Mouse (Mus musculus): ENCODE measurements around the gene Coro2b. TPM values are rescaled to one million over a fixed set of nuclear protein-coding genes. Genes with fewer than 3 reads are reported as not detected.
A peak's percentile ranks its signal among the peaks of the same experiment; 100 is the strongest.

Coro2b gene
- polyA plus RNA-seq, 1 experiment from 2014 or later: 24.6 TPM

- Histone ChIP-seq H3K27me3 (ENCODE audit: control insufficient read depth, insufficient read depth, low read depth, low read length) (no peaks in the 10 kb centered on the region), H3K4me3 (ENCODE audit: low read length) (no peak overlapping the region), H3K9me3 (ENCODE audit: control insufficient read depth, low read length) (no peaks in the 10 kb centered on the region), H3K4me1 (replicated peaks; ENCODE audit: control insufficient read depth, insufficient read depth, low read length) (no peaks in the 10 kb centered on the region), H3K9ac (ENCODE audit: low read length) (no peak overlapping the region), H3K27ac (ENCODE audit: low read length) (no peak overlapping the region), H3K36me3 (ENCODE audit: control insufficient read depth, insufficient read depth, low read length) (no peaks in the 10 kb centered on the region), H3K4me2 (ENCODE audit: low read depth, low read length) (no peak overlapping the region)
- ATAC-seq (ENCODE audit: low read depth): no peak
- WGBS: 64% methylated on average over 9 of the region's 9 CpGs
These were observed 147.1 kb downstream of the Coro2b start for GRCm38 (mm10) chr9:62389735-62390134.

- Histone ChIP-seq H3K27me3 (ENCODE audit: control insufficient read depth, insufficient read depth, low read depth, low read length) (no peaks in the 10 kb centered on the region), H3K4me3 (ENCODE audit: low read length) (no peak overlapping the region), H3K4me2 (ENCODE audit: low read depth, low read length) (no peak overlapping the region), H3K4me1 (replicated peaks; ENCODE audit: control insufficient read depth, insufficient read depth, low read length) (peaks cover 6% of the 10 kb centered on the region; the same call in 1 of the 2 replicates), H3K27ac (ENCODE audit: low read length) (no peak overlapping the region), H3K9ac (ENCODE audit: low read length) (no peak overlapping the region), H3K36me3 (ENCODE audit: control insufficient read depth, insufficient read depth, low read length) (no peaks in the 10 kb centered on the region), H3K9me3 (ENCODE audit: control insufficient read depth, low read length) (no peaks in the 10 kb centered on the region)
- ATAC-seq (ENCODE audit: low read depth): no peak
- WGBS: 57% methylated on average over 4 of the region's 4 CpGs
These were observed 150.9 kb downstream of the Coro2b start for GRCm38 (mm10) chr9:62385727-62386518.

DNA sequence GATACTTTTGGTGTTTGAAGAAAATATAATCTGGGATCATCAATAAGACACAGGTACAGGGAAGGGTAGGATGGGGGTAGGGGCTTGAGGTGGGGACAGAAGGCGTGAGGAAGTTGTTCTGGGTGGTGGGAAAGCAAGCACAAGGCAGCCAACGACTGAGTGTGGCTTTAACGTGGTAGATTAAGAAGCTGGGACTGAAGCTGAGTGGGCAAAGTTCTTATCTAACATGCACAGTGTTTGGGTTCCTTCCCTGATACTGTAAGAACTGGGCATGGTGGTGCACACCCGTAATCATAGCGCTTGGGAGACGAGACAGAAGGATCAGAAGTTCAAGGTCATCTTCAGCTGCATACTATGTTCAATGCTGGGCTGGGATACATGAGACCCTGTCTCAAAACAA is 151.8 kb downstream of the Coro2b start:
- Histone ChIP-seq H3K4me3 (ENCODE audit: low read length) (no peak overlapping the region), H3K9ac (ENCODE audit: low read length) (no peak overlapping the region), H3K27ac (ENCODE audit: low read length) (no peak overlapping the region), H3K36me3 (ENCODE audit: control insufficient read depth, insufficient read depth, low read length) (no peaks in the 10 kb centered on the region), H3K4me2 (ENCODE audit: low read depth, low read length) (no peak overlapping the region), H3K4me1 (replicated peaks; ENCODE audit: control insufficient read depth, insufficient read depth, low read length) (peaks cover 7% of the 10 kb centered on the region; the same call in 1 of the 2 replicates), H3K9me3 (ENCODE audit: control insufficient read depth, low read length) (no peaks in the 10 kb centered on the region), H3K27me3 (ENCODE audit: control insufficient read depth, insufficient read depth, low read depth, low read length) (no peaks in the 10 kb centered on the region)
- WGBS: 81% methylated on average over 6 of the region's 6 CpGs
- no peak for ATAC-seq (ENCODE audit: low read depth)

DNA sequence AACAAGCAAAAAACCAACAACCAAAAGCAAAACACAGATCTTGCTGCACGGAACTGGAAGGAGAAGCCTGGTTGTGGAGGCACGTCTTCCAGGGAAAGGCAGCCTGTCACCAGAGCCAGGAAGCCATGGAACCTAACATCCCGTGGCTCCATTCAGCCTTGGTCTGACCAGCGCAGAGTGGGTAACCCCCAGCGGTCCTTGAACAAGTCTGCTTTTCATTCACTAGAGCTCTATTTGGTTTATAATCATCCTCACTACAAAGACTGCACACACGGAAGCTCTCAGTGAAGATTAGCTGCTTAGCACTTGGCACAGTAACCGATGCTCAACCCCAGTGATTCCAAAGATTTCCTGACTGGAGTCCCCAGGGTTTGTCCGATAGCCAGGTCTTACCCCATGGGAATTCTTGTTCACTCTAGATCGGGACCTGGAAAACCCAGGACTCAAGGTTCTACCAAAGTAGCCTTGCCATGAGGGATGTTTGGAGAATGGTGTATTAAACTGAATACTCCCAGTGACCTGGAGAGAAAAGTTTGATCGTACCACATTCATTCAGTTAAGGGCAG is 154.2 kb downstream of the Coro2b start:
- Histone ChIP-seq H3K36me3 (ENCODE audit: control insufficient read depth, insufficient read depth, low read length) (peaks cover 8% of the 10 kb centered on the region; the same call in 1 of the 2 replicates), H3K9ac (ENCODE audit: low read length) (no peak overlapping the region), H3K9me3 (ENCODE audit: control insufficient read depth, low read length) (no peaks in the 10 kb centered on the region), H3K27ac (ENCODE audit: low read length) (no peak overlapping the region), H3K4me1 (replicated peaks; ENCODE audit: control insufficient read depth, insufficient read depth, low read length) (peaks cover 7% of the 10 kb centered on the region; the same call in 1 of the 2 replicates), H3K27me3 (ENCODE audit: control insufficient read depth, insufficient read depth, low read depth, low read length) (no peaks in the 10 kb centered on the region), H3K4me2 (ENCODE audit: low read depth, low read length) (no peak overlapping the region), H3K4me3 (ENCODE audit: low read length) (no peak overlapping the region)
- ATAC-seq (ENCODE audit: low read depth): no peak
- 68% methylated on average over 10 of the region's 10 CpGs for WGBS

GRCm38 (mm10) chr9:62381402-62381913 is 155.4 kb downstream of the Coro2b start:
- H3K4me2 ChIP-seq (ENCODE audit: low read depth, low read length): no peak overlapping the region
- H3K9me3 ChIP-seq (ENCODE audit: control insufficient read depth, low read length): no peaks in the 10 kb centered on the region
- peaks cover 16% of the 10 kb centered on the region for H3K36me3 ChIP-seq (ENCODE audit: control insufficient read depth, insufficient read depth, low read length)
- peaks cover 14% of the 10 kb centered on the region for H3K4me1 ChIP-seq (replicated peaks; ENCODE audit: control insufficient read depth, insufficient read depth, low read length)
- no peaks in the 10 kb centered on the region for H3K27me3 ChIP-seq (ENCODE audit: control insufficient read depth, insufficient read depth, low read depth, low read length)
- H3K9ac ChIP-seq (ENCODE audit: low read length): no peak overlapping the region
- WGBS: 44% methylated on average over 8 of the region's 8 CpGs
- H3K4me3 ChIP-seq (ENCODE audit: low read length): no peak overlapping the region
- peak; percentile 59 for ATAC-seq (ENCODE audit: low read depth)
- H3K27ac ChIP-seq (ENCODE audit: low read length): peak overlapping the region; percentile 58

GRCm38 (mm10) chr9:62380351-62380750 is 156.5 kb downstream of the Coro2b start:
- Histone ChIP-seq H3K27me3 (ENCODE audit: control insufficient read depth, insufficient read depth, low read depth, low read length) (no peaks in the 10 kb centered on the region), H3K4me3 (ENCODE audit: low read length) (no peak overlapping the region), H3K9me3 (ENCODE audit: control insufficient read depth, low read length) (no peaks in the 10 kb centered on the region), H3K36me3 (ENCODE audit: control insufficient read depth, insufficient read depth, low read length) (peaks cover 16% of the 10 kb centered on the region), H3K27ac (ENCODE audit: low read length) (no peak overlapping the region), H3K9ac (ENCODE audit: low read length) (no peak overlapping the region), H3K4me2 (ENCODE audit: low read depth, low read length) (no peak overlapping the region), H3K4me1 (replicated peaks; ENCODE audit: control insufficient read depth, insufficient read depth, low read length) (peaks cover 17% of the 10 kb centered on the region)
- WGBS: 41% methylated on average over 5 of the region's 5 CpGs
- no peak for ATAC-seq (ENCODE audit: low read depth)

DNA sequence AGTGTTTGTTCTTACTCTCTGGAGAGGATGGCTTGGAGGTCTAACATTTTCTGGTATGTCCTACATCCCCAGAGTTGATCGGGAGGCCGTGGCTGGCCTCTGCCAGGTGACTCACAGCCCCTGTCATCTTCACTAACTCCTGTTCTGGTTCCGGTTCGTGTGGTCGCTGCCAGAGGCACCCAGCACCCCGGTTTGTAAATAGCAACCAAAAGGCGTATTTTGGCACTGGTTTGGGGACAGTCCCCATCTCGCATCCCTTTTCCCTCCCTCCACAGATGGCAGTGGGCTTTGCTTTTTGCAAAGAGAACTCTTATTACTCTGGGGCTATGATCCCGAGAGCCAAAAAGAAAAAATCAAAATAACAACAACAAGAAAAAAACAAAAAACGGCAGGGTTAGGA is 158.9 kb downstream of the Coro2b start:
- Histone ChIP-seq H3K4me2 (ENCODE audit: low read depth, low read length) (no peak overlapping the region), H3K27ac (ENCODE audit: low read length) (no peak overlapping the region), H3K36me3 (ENCODE audit: control insufficient read depth, insufficient read depth, low read length) (peaks cover 23% of the 10 kb centered on the region), H3K4me3 (ENCODE audit: low read length) (no peak overlapping the region), H3K9me3 (ENCODE audit: control insufficient read depth, low read length) (no peaks in the 10 kb centered on the region), H3K4me1 (replicated peaks; ENCODE audit: control insufficient read depth, insufficient read depth, low read length) (peaks cover 35% of the 10 kb centered on the region), H3K27me3 (ENCODE audit: control insufficient read depth, insufficient read depth, low read depth, low read length) (no peaks in the 10 kb centered on the region), H3K9ac (ENCODE audit: low read length) (no peak overlapping the region)
- WGBS: 81% methylated on average over 10 of the region's 10 CpGs
- no peak for ATAC-seq (ENCODE audit: low read depth)

DNA sequence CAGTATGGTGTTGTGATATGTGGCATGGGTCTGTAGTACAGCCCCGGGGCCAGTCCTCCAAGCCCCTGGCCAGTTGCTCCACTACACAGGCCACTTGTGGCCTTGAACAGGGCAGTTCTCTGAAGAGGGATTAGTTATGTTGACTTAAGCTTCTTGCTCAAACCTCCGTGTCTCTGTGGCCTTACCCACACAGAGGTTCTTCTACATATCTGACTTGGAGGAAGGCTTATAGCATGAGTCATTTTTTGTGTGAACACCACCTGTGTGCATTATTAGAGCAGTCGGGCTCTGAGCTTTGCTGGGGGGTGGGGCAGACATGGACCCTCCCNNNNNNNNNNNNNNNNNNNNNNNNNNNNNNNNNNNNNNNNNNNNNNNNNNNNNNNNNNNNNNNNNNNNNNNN is 162.6 kb downstream of the Coro2b start:
- peak; percentile 60 for ATAC-seq (ENCODE audit: low read depth)
- Histone ChIP-seq H3K4me1 (replicated peaks; ENCODE audit: control insufficient read depth, insufficient read depth, low read length) (peaks cover 57% of the 10 kb centered on the region), H3K36me3 (ENCODE audit: control insufficient read depth, insufficient read depth, low read length) (peaks cover 25% of the 10 kb centered on the region)

More for the DNA sequence above, 162.6 kb downstream of the Coro2b start:
- no peak overlapping the region for H3K4me2 ChIP-seq (ENCODE audit: low read depth, low read length)
- peak overlapping the region; percentile 5; the same call in 1 of the 2 replicates for H3K9ac ChIP-seq (ENCODE audit: low read length)
- WGBS: 47% methylated on average over 3 of the region's 3 CpGs
- no peak overlapping the region for H3K4me3 ChIP-seq (ENCODE audit: low read length)
- no peaks in the 10 kb centered on the region for H3K9me3 ChIP-seq (ENCODE audit: control insufficient read depth, low read length)
- H3K27ac ChIP-seq (ENCODE audit: low read length): peak overlapping the region; percentile 82
- no peaks in the 10 kb centered on the region for H3K27me3 ChIP-seq (ENCODE audit: control insufficient read depth, insufficient read depth, low read depth, low read length)

All from lung, embryonic 16.5 days (tissue).